Mouse (Mus musculus): ENCODE results near the gene Dhrs1. TPM values are rescaled to one million over a fixed set of nuclear protein-coding genes. Genes with fewer than 3 reads are reported as not detected.

Gene Dhrs1
- 10 to 100 TPM; 39.8 to 42.6 TPM for total RNA-seq (2021)
- long read RNA-seq, experiment 1, transcript Dhrs1-201 (9 exons, 1,477 nt) = major isoform, 30 of 31 reads
- long read RNA-seq, experiment 1, partial matches to known transcripts = 1 of 31 reads
- long read RNA-seq, experiment 1, other reads (novel, unspliced or antisense) = 0 of 31 reads
- long read RNA-seq, experiment 2, transcript Dhrs1-201 (9 exons, 1,477 nt) = major isoform, 16 of 18 reads
- long read RNA-seq, experiment 2, partial matches to known transcripts = 2 of 18 reads
- long read RNA-seq, experiment 2, other reads (novel, unspliced or antisense) = 0 of 18 reads

GRCm38 (mm10) chr14:55745180-55745860 is at the start of gene Dhrs1, which contains the start of gene Nop9:
TSS of gene Dhrs1 (minus strand) at chr14:55745690.
TSS of gene Nop9 (plus strand) at chr14:55745693.
- peak; percentile 91 to 92 for DNase-seq

GRCm38 (mm10) chr14:55793946-55794345 is 48.5 kb upstream of the Dhrs1 start:
- peak; percentile 32 to 42 for DNase-seq

- DNase-seq = no peak
Measured at GRCm38 (mm10) chr14:55793461-55793860, 48.0 kb upstream of the Dhrs1 start.

- DNase-seq = peak; percentile 73 to 82
Measured at GRCm38 (mm10) chr14:55788256-55789050, 43.0 kb upstream of the Dhrs1 start, which contains the start of gene Ripk3. TSS of gene Ripk3 (minus strand) at chr14:55788865.

GRCm38 (mm10) chr14:55787731-55788130 is 42.2 kb upstream of the Dhrs1 start:
- DNase-seq = peak in 1 of 2 experiments; percentile 1

- DNase-seq = peak; percentile 2 to 14
Measured at GRCm38 (mm10) chr14:55785195-55785594, 39.7 kb upstream of the Dhrs1 start.

GRCm38 (mm10) chr14:55783958-55784235 is 38.4 kb upstream of the Dhrs1 start, which contains the start of gene Adcy4:
TSS of gene Adcy4 (minus strand) at chr14:55784095.
- DNase-seq = peak; percentile 59 to 68

GRCm38 (mm10) chr14:55783171-55783957 is 37.9 kb upstream of the Dhrs1 start:
- peak; percentile 79 to 87 for DNase-seq

GRCm38 (mm10) chr14:55782361-55782960 is 37.0 kb upstream of the Dhrs1 start:
- peak in 1 of 2 experiments; percentile 3 for DNase-seq

GRCm38 (mm10) chr14:55781310-55781709 is 35.8 kb upstream of the Dhrs1 start:
- DNase-seq = peak; percentile 79 to 82

- no peak for DNase-seq
Measured at GRCm38 (mm10) chr14:55780736-55781135, 35.2 kb upstream of the Dhrs1 start.

- no peak for DNase-seq
Measured at GRCm38 (mm10) chr14:55779656-55780055, 34.2 kb upstream of the Dhrs1 start.

- DNase-seq = no peak
Measured at GRCm38 (mm10) chr14:55778686-55779085, 33.2 kb upstream of the Dhrs1 start.

GRCm38 (mm10) chr14:55777806-55778205 is 32.3 kb upstream of the Dhrs1 start:
- no peak for DNase-seq

- DNase-seq = no peak
Measured at GRCm38 (mm10) chr14:55777176-55777575, 31.7 kb upstream of the Dhrs1 start.

GRCm38 (mm10) chr14:55776711-55777110 is 31.2 kb upstream of the Dhrs1 start:
- DNase-seq = no peak

GRCm38 (mm10) chr14:55769087-55769703 is 23.7 kb upstream of the Dhrs1 start:
- no peak for DNase-seq

GRCm38 (mm10) chr14:55768555-55768954 is 23.1 kb upstream of the Dhrs1 start:
- DNase-seq = no peak

GRCm38 (mm10) chr14:55767519-55768414 is 22.3 kb upstream of the Dhrs1 start:
- peak; percentile 53 to 64 for DNase-seq

GRCm38 (mm10) chr14:55765696-55766095 is 20.2 kb upstream of the Dhrs1 start, which contains the start of gene Ltb4r1:
TSS of gene Ltb4r1 (plus strand) at chr14:55765962.
- DNase-seq = no peak

Data from heart, adult 18-20 months (tissue).